19 mouse cellular contexts compared by ENCODE assay signal in the genomic region with DNA sequence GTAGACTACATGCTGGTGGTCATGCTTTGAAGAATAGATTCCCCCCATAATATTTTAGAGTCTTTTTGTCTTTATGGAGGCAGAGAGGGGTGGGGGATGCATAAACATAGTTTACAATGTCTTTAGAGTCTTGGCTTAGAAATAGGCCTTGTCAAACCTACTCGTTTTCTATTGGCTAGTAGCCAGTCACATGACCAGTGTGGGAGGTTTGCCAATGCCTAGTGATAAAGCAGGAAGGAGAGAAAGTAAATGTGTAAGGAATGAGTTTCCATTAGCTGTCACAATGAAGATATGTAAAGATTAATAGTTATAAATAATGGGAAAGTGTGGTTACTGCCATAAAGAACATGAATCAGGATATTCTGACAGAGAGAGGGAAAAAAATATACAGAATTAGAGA.
"Had no signal": no experiment of that assay in that cellular context is flagged by ENCODE, and none has a peak within 500 bp of the region (broad histone marks: within the 10 kb centered on the region; RNA-seq: fewer than 3 reads in every experiment).

No protein-coding gene starts in this region.

- DNase-seq: kidney, adult 2 months; kidney, postnatal 25 days; layer of hippocampus, adult 9-11 months; layer of hippocampus, postnatal 36 days; liver; liver, embryonic 13.5 days; lung, adult 18-20 months; lung, postnatal 36 days; midbrain, embryonic 14.5 days; right cerebral cortex, postnatal 4 days; spleen, adult 18-20 months; thymus, adult 2 months; thymus, postnatal 25 days had no signal

- ATAC-seq: lung, postnatal 0 days had no signal

- H3K4me2 ChIP-seq: kidney, embryonic 15.5 days; limb, embryonic 12.5 days; liver, embryonic 13.5 days; neural tube, embryonic 12.5 days; stomach, embryonic 15.5 days had no signal

- H3K4me3 ChIP-seq: kidney, embryonic 15.5 days; limb, embryonic 12.5 days; liver, embryonic 13.5 days; midbrain, embryonic 10.5 days; neural tube, embryonic 12.5 days; stomach, embryonic 15.5 days had no signal

- H3K27me3 ChIP-seq: kidney, embryonic 15.5 days; limb, embryonic 12.5 days; liver, embryonic 13.5 days; neural tube, embryonic 12.5 days; stomach, embryonic 15.5 days had no signal

- H3K9me3 ChIP-seq: kidney, embryonic 15.5 days; limb, embryonic 12.5 days; liver, embryonic 13.5 days; midbrain, embryonic 10.5 days; neural tube, embryonic 12.5 days; stomach, embryonic 15.5 days had no signal

- H3K36me3 ChIP-seq: kidney, embryonic 15.5 days; liver, embryonic 13.5 days; midbrain, embryonic 10.5 days; neural tube, embryonic 12.5 days; stomach, embryonic 15.5 days had no signal

- H3K27ac ChIP-seq: kidney, embryonic 15.5 days; limb, embryonic 12.5 days; liver, embryonic 13.5 days; midbrain, embryonic 10.5 days; neural tube, embryonic 12.5 days; stomach, embryonic 15.5 days had no signal

- H3K9ac ChIP-seq: kidney, embryonic 15.5 days; limb, embryonic 12.5 days; liver, embryonic 13.5 days; neural tube, embryonic 12.5 days; stomach, embryonic 15.5 days had no signal

- H3K4me1 ChIP-seq: kidney, embryonic 15.5 days; liver, embryonic 13.5 days; midbrain, embryonic 10.5 days; neural tube, embryonic 12.5 days; stomach, embryonic 15.5 days had no signal
